Mouse (Mus musculus) CH12.LX (cell line): ENCODE data around the gene Eif2ak2.

Experiments used
- CHD1 ChIP-seq: IDR thresholded peaks from 2 replicates; pipeline ENCODE4 v1.6.1; 2012; ENCODE audit warnings: low read depth, low read length, improper control_type of control experiment, inconsistent platforms
- CHD2 ChIP-seq: IDR thresholded peaks from 2 replicates; pipeline ENCODE4 v1.6.1; 2011; ENCODE audit warnings: low read length, improper control_type of control experiment
- CTCF ChIP-seq, 2 experiments: IDR thresholded peaks in 1 of 2; conservative IDR thresholded peaks in 1 of 2; 2 replicates each; pipeline ENCODE4 v1.5.1; 2011 to 2012; ENCODE audit warnings: low read depth in 2 of 2, low read length in 2 of 2, improper control_type of control experiment in 1 of 2, inconsistent platforms in 1 of 2, mild to moderate bottlenecking in 1 of 2, moderate library complexity in 1 of 2
- E2F4 ChIP-seq: IDR thresholded peaks from 2 replicates; pipeline ENCODE4 v1.6.1; 2011; ENCODE audit warnings: low read depth, low read length, improper control_type of control experiment; ENCODE audit not compliant: insufficient replicate concordance
- EP300 ChIP-seq: IDR thresholded peaks from 2 replicates; pipeline ENCODE4 v1.6.1; 2011; ENCODE audit warnings: low read length, improper control_type of control experiment
- HCFC1 ChIP-seq: IDR thresholded peaks from 2 replicates; pipeline ENCODE4 v1.6.1; 2012; ENCODE audit warnings: low read depth, mild to moderate bottlenecking, inconsistent platforms, low read length, improper control_type of control experiment
- JUND ChIP-seq: conservative IDR thresholded peaks from 2 replicates; pipeline ENCODE4 v1.6.1; 2011; ENCODE audit warnings: low read depth, low read length, improper control_type of control experiment
- MAFK ChIP-seq: IDR thresholded peaks from 2 replicates; pipeline ENCODE4 v1.6.1; 2011; ENCODE audit warnings: low read length, improper control_type of control experiment; ENCODE audit not compliant: insufficient replicate concordance
- MEF2A ChIP-seq: IDR thresholded peaks from 2 replicates; pipeline ENCODE4 v1.6.1; 2014; ENCODE audit warnings: low read depth, mild to moderate bottlenecking, inconsistent platforms, low read length, improper control_type of control experiment, borderline replicate concordance
- NRF1 ChIP-seq: IDR thresholded peaks from 2 replicates; pipeline ENCODE4 v1.6.1; 2014; ENCODE audit warnings: low read depth, mild to moderate bottlenecking, inconsistent platforms, low read length, improper control_type of control experiment, moderate library complexity
- POLR2A ChIP-seq: IDR thresholded peaks from 2 replicates; pipeline ENCODE4 v1.6.1; 2011; ENCODE audit warnings: low read depth, mild to moderate bottlenecking, improper control_type of control experiment, low read length
- TCF12 ChIP-seq: IDR thresholded peaks from 2 replicates; pipeline ENCODE4 v1.6.1; 2014; ENCODE audit warnings: low read depth, mild to moderate bottlenecking, inconsistent platforms, low read length, improper control_type of control experiment
- UBTF ChIP-seq: IDR thresholded peaks from 2 replicates; pipeline ENCODE4 v1.6.1; 2012; ENCODE audit warnings: low read depth, mild to moderate bottlenecking, inconsistent platforms, low read length, improper control_type of control experiment, moderate library complexity
- ZNF384 ChIP-seq: IDR thresholded peaks from 2 replicates; pipeline ENCODE4 v1.6.1; 2012; ENCODE audit warnings: low read depth, low read length, improper control_type of control experiment, inconsistent platforms

- TF ChIP-seq MAFK (no peak), EP300 (no peak), CTCF (conservative IDR thresholded peaks at IDR 0.05 in 1 of 2, IDR thresholded peaks at IDR 0.05 in 1 of 2; ENCODE audit: low read depth in 2 of 2, low read length in 2 of 2) (no peak), POLR2A (no peak), HCFC1 (no peak), NRF1 (no peak), MEF2A (no peak), UBTF (no peak), JUND (no peak), CHD1 (no peak), TCF12 (no peak), E2F4 (no peak), CHD2 (no peak), ZNF384 (no peak)
Observed at GRCm38 (mm10) chr17:78889184-78889583, 6.8 kb upstream of the Eif2ak2 start.
